Mouse (Mus musculus) lung, postnatal 0 days (tissue): ENCODE results near the gene Pard3. TPM values are rescaled to one million over a fixed set of nuclear protein-coding genes. Genes with fewer than 3 reads are reported as not detected.

Experiments
- ATAC-seq: fragments of 200-750 bp; cut with Nextera tagmentation; 2 replicates; pipeline ENCODE4 v1.8.0; 2017; ENCODE audit warnings: moderate library complexity
- DNase-seq: peaks from one replicate; pipeline ENCODE4 v3.0.0-alpha.2; 2016; ENCODE audit warnings: low spot score
- H3K27ac ChIP-seq: fragments of 300-500 bp; sonication (generic); 2 replicates; pipeline ENCODE4 v1.5.1; 2014; ENCODE audit warnings: antibody characterized with exemption, mild to moderate bottlenecking, low read length, mixed read lengths
- H3K27me3 ChIP-seq: fragments of 300-500 bp; sonication (generic); replicated peaks from 2 replicates; pipeline ENCODE4 v1.6.1; 2014; ENCODE audit warnings: low read length, mixed read lengths; ENCODE audit not compliant: insufficient read depth
- H3K36me3 ChIP-seq: fragments of 300-500 bp; sonication (generic); 2 replicates; pipeline ENCODE4 v1.6.1; 2014; ENCODE audit warnings: low read length, mixed read lengths; ENCODE audit not compliant: insufficient read depth
- H3K4me1 ChIP-seq: fragments of 300-500 bp; sonication (generic); 2 replicates; pipeline ENCODE4 v1.6.1; 2014; ENCODE audit warnings: antibody characterized with exemption, low read depth, low read length, mixed read lengths; ENCODE audit not compliant: insufficient read depth
- H3K4me2 ChIP-seq: fragments of 300-500 bp; sonication (generic); replicated peaks from 2 replicates; pipeline ENCODE4 v1.6.1; 2014; ENCODE audit warnings: low read depth, mild to moderate bottlenecking, low read length, moderate library complexity, mixed read lengths
- H3K4me3 ChIP-seq: fragments of 300-500 bp; sonication (generic); 2 replicates; pipeline ENCODE4 v1.5.1; 2014; ENCODE audit warnings: low read depth, low read length
- H3K9ac ChIP-seq: fragments of 300-500 bp; sonication (generic); replicated peaks from 2 replicates; pipeline ENCODE4 v1.6.1; 2014; ENCODE audit warnings: low read depth, mild to moderate bottlenecking
- H3K9me3 ChIP-seq: fragments of 300-500 bp; sonication (generic); 2 replicates; pipeline ENCODE4 v1.6.1; 2016; ENCODE audit warnings: low read length, mixed read lengths
- CTCF ChIP-seq: IDR thresholded peaks from 2 replicates; pipeline ENCODE4 v1.5.1; 2016; ENCODE audit warnings: antibody characterized with exemption, mild to moderate bottlenecking
- EP300 ChIP-seq: IDR thresholded peaks from 2 replicates; pipeline ENCODE4 v1.6.1; 2016; ENCODE audit warnings: antibody characterized with exemption, mild to moderate bottlenecking, control low read depth
- WGBS: fragments of 180-500 bp; shearing (Covaris S2); extraction: QIAGEN DNeasy Blood & Tissue Kit; methylation state at CpG from one replicate; pipeline ENCODE4 v1.1.7; 2014; 5-methylcytosine and 5-hydroxymethylcytosine counted together
- polyA plus RNA-seq: library from polyadenylated mRNA; unstranded; fragments of >200 nt; fragmentation: Nextera tagmentation; extraction: Ambion mirVana; gene quantifications from 2 replicates; pipeline ENCODE4 v1.2.1, GENCODE M21; 2015

Pard3 gene
- polyA plus RNA-seq, 1 experiment from 2014 or later: 13.2 TPM

DNA sequence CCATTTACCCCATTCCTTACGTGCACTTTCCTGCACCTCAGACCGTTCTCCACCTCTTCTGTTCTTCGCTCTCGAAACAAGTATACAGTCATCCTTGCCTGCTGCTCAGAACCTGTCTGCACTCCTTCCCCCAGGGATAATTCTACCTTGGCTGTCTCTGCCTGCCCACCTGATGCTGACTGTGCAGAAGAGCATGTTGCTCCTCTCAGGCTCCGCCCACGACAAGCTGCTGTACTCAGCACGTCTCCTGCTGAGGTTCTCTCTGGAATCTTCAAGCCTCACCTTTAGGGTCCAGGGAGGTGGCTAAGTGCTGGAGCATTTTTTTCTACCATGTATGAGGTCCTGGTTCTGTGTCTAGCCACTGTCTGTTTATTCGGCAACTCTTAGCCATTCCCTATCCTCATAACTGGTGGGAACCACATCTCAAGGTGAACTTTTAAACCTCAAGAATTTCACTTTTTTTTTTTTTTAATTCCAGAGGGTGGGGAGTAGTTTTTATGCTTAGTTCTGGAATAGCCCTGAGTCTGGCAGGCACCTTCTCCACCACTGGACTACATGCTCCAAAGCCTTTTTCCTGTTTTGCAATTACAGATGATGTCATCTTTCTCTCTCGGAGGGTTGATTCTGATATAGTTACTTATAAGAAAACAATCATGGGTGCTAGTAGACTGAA lies 376.6 kb downstream of the Pard3 start:
- H3K4me1 ChIP-seq: peaks cover 22% of the 10 kb centered on the region
- DNase-seq (peak; percentile 80), ATAC-seq (peak; percentile 47)
- H3K4me3 ChIP-seq: peak overlapping the region; percentile 25; the same call in 1 of the 2 replicates
- H3K9ac ChIP-seq: no peak overlapping the region
- 53% methylated on average over 9 of the region's 9 CpGs for WGBS
- no peaks in the 10 kb centered on the region for H3K36me3 ChIP-seq
- H3K27ac ChIP-seq: peak overlapping the region; percentile 88
- H3K27me3 ChIP-seq: no peaks in the 10 kb centered on the region
- H3K4me2 ChIP-seq: peak overlapping the region; percentile 50
- H3K9me3 ChIP-seq: no peaks in the 10 kb centered on the region
- no peak for TF ChIP-seq CTCF
- TF ChIP-seq EP300: no peak

- Histone ChIP-seq H3K4me1 (peaks cover 22% of the 10 kb centered on the region), H3K4me2 (peak overlapping the region; percentile 50), H3K36me3 (no peaks in the 10 kb centered on the region), H3K27ac (peak overlapping the region; percentile 88), H3K27me3 (no peaks in the 10 kb centered on the region), H3K4me3 (peak overlapping the region; percentile 25), H3K9me3 (no peaks in the 10 kb centered on the region), H3K9ac (0 out of 2 replicates have a peak overlapping the region, but pooled peaks have one; percentile 34)
- peak; percentile 18; the same call in 1 of the 2 replicates for TF ChIP-seq CTCF
- no peak for TF ChIP-seq EP300
- 51% methylated on average over 6 of the region's 6 CpGs for WGBS
- ATAC-seq: peak; percentile 96
- peak; percentile 92 for DNase-seq
Observed at GRCm38 (mm10) chr8:127440834-127441485, 377.3 kb downstream of the Pard3 start.

- Histone ChIP-seq H3K9ac (no peak overlapping the region), H3K4me2 (no peak overlapping the region), H3K27me3 (no peaks in the 10 kb centered on the region), H3K9me3 (no peaks in the 10 kb centered on the region), H3K4me3 (no peak overlapping the region), H3K27ac (no peak overlapping the region), H3K36me3 (no peaks in the 10 kb centered on the region), H3K4me1 (no peaks in the 10 kb centered on the region)
- no peak for TF ChIP-seq CTCF
- TF ChIP-seq EP300: no peak
- DNase-seq (peak; percentile 32), ATAC-seq (no peak)
- 73% methylated on average over 1 of the region's 1 CpGs for WGBS
Observed at GRCm38 (mm10) chr8:127447401-127447800, 383.7 kb downstream of the Pard3 start.

- no peaks in the 10 kb centered on the region for H3K9me3 ChIP-seq
- TF ChIP-seq EP300 (no peak), CTCF (no peak)
- WGBS: 89% methylated on average over 6 of the region's 6 CpGs
- no peak overlapping the region for H3K9ac ChIP-seq
- no peak for DNase-seq
- H3K27ac ChIP-seq: no peak overlapping the region
- no peak overlapping the region for H3K4me2 ChIP-seq
- ATAC-seq: no peak; the same call in 1 of the 2 replicates
- H3K4me1 ChIP-seq: no peaks in the 10 kb centered on the region
- no peaks in the 10 kb centered on the region for H3K27me3 ChIP-seq
- no peak overlapping the region for H3K4me3 ChIP-seq
- H3K36me3 ChIP-seq: no peaks in the 10 kb centered on the region
Observed at GRCm38 (mm10) chr8:127449066-127449840, 385.6 kb downstream of the Pard3 start.

DNA sequence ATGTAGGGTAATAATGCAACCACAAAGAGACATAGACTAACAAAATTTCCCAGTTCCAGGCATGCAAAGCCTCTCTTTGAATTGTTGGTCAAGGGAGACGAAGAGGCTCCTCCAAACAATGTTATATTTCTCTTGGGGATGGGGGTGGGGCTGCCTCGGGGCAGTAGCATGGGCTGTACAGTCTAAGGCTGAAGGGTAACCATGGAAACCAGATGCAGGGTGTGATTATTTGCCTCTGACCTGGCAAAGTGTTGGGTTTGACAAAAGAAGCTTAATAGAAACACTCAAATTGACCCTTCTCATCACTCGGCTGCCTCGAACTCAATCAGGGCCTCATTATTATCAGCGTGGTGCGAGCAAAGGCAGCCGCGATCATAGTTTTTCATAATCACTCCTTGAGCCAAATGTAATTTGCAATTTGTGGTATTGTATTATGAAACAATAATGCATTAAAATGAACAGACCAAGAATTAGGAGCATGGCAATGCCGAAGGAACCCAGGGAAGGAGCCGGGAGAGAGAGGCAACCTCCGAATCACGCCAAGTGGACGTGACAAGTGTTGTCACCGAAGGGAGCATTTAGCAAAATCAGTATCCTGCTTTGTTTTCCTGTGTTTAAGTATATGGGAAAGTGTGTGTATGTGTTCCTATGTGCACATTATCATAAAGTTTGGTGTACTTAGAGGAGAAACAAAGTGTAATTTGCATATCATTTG lies 387.4 kb downstream of the Pard3 start:
- H3K27me3 ChIP-seq: no peaks in the 10 kb centered on the region
- H3K9me3 ChIP-seq: no peaks in the 10 kb centered on the region
- DNase-seq: no peak
- TF ChIP-seq CTCF (no peak), EP300 (no peak)
- H3K36me3 ChIP-seq: no peaks in the 10 kb centered on the region
- no peak overlapping the region for H3K4me2 ChIP-seq
- no peaks in the 10 kb centered on the region for H3K4me1 ChIP-seq
- no peak overlapping the region for H3K4me3 ChIP-seq
- H3K27ac ChIP-seq: no peak overlapping the region
- no peak overlapping the region for H3K9ac ChIP-seq
- WGBS: 84% methylated on average over 14 of the region's 14 CpGs
- ATAC-seq: no peak

- Histone ChIP-seq H3K27ac (no peak overlapping the region), H3K9ac (no peak overlapping the region), H3K27me3 (no peaks in the 10 kb centered on the region), H3K36me3 (no peaks in the 10 kb centered on the region), H3K4me3 (no peak overlapping the region), H3K4me1 (no peaks in the 10 kb centered on the region), H3K4me2 (no peak overlapping the region), H3K9me3 (no peaks in the 10 kb centered on the region)
- 91% methylated on average over 6 of the region's 6 CpGs for WGBS
- TF ChIP-seq CTCF (no peak), EP300 (no peak)
- no peak for ATAC-seq
- no peak for DNase-seq
Observed at GRCm38 (mm10) chr8:127452364-127452763, 388.7 kb downstream of the Pard3 start.
